Mouse (Mus musculus): ENCODE measurements around the gene Zfp229.

GRCm38 (mm10) chr17:21702281-21703240 is 28.0 kb upstream of the Zfp229 start:
- TF ChIP-seq CTCF (IDR thresholded peaks at IDR 0.05; ENCODE audit: borderline replicate concordance, insufficient read depth, low read length) (no peak), POLR2A (IDR thresholded peaks at IDR 0.05; ENCODE audit: low read depth, low read length) (no peak)
